Mouse (Mus musculus) intestine, embryonic 14.5 days (tissue): ENCODE measurements around the gene Smarcb1. TPM values are rescaled to one million over a fixed set of nuclear protein-coding genes. Genes with fewer than 3 reads are reported as not detected.
A peak's percentile ranks its signal among the peaks of the same experiment; 100 is the strongest.

Experiments used
- ATAC-seq: fragments of 200-750 bp; cut with Nextera tagmentation; replicated peaks from 2 replicates; pipeline ENCODE4 v1.8.0; 2017; ENCODE audit warnings: low read depth, moderate number of reproducible peaks, moderate TSS enrichment, moderate library complexity; ENCODE audit not compliant: low FRiP score, low TSS enrichment
- DNase-seq: peaks from one replicate; pipeline ENCODE4 v3.0.0-alpha.2; 2018; ENCODE audit warnings: low spot score
- H3K27ac ChIP-seq: fragments of 300-500 bp; sonication (generic); 2 replicates; pipeline ENCODE4 v1.5.1; 2014; ENCODE audit warnings: low read depth, mild to moderate bottlenecking, control low read depth
- H3K27me3 ChIP-seq: fragments of 300-500 bp; sonication (generic); replicated peaks from 2 replicates; pipeline ENCODE4 v1.6.1; 2014; ENCODE audit warnings: low read length, control low read depth; ENCODE audit not compliant: control insufficient read depth, insufficient read depth
- H3K36me3 ChIP-seq: fragments of 300-500 bp; sonication (generic); 2 replicates; pipeline ENCODE4 v1.6.1; 2014; ENCODE audit warnings: low read length, control low read depth; ENCODE audit not compliant: control insufficient read depth, insufficient read depth
- H3K4me1 ChIP-seq: fragments of 300-500 bp; sonication (generic); replicated peaks from 2 replicates; pipeline ENCODE4 v1.6.1; 2014; ENCODE audit warnings: low read length, control low read depth, mixed read lengths; ENCODE audit not compliant: control insufficient read depth, insufficient read depth
- H3K4me2 ChIP-seq: fragments of 300-500 bp; sonication (generic); 2 replicates; pipeline ENCODE4 v1.6.1; 2014; ENCODE audit warnings: low read length
- H3K4me3 ChIP-seq: fragments of 300-500 bp; sonication (generic); 2 replicates; pipeline ENCODE4 v1.5.1; 2014; ENCODE audit warnings: low read depth, low read length, control low read depth, mixed read lengths
- H3K9ac ChIP-seq: fragments of 300-500 bp; sonication (generic); 2 replicates; pipeline ENCODE4 v1.6.1; 2014; ENCODE audit warnings: mild to moderate bottlenecking, low read length
- H3K9me3 ChIP-seq: fragments of 300-500 bp; sonication (generic); 2 replicates; pipeline ENCODE4 v1.6.1; 2016; ENCODE audit warnings: low read length, control low read depth; ENCODE audit not compliant: control insufficient read depth
- WGBS: fragments of 180-500 bp; shearing (Covaris S2); extraction: QIAGEN DNeasy Blood & Tissue Kit; methylation state at CpG from one replicate; pipeline ENCODE4 v1.1.7; 2014; 5-methylcytosine and 5-hydroxymethylcytosine counted together
- polyA plus RNA-seq: library from polyadenylated mRNA; unstranded; fragments of >200 nt; fragmentation: Nextera tagmentation; extraction: Ambion mirVana; gene quantifications from 2 replicates; pipeline ENCODE4 v1.2.1, GENCODE M21; 2014

Gene Smarcb1
- polyA plus RNA-seq, 1 experiment from 2014 or later: 189 TPM

GRCm38 (mm10) chr10:75856155-75856907, 65.1 kb downstream of the Smarcb1 start:
- no peak for DNase-seq
- Histone ChIP-seq H3K9ac (no peak overlapping the region), H3K4me3 (no peak overlapping the region), H3K27ac (no peak overlapping the region), H3K27me3 (no peaks in the 10 kb centered on the region), H3K36me3 (peaks cover 20% of the 10 kb centered on the region), H3K4me2 (no peak overlapping the region), H3K4me1 (peaks cover 24% of the 10 kb centered on the region), H3K9me3 (no peaks in the 10 kb centered on the region)
- 74% methylated on average over 11 of the region's 11 CpGs for WGBS
- ATAC-seq: no peak

- no peak overlapping the region for H3K9ac ChIP-seq
- DNase-seq (no peak), ATAC-seq (no peak)
- WGBS: 88% methylated on average over 15 of the region's 15 CpGs
- H3K36me3 ChIP-seq: peaks cover 20% of the 10 kb centered on the region
- H3K4me2 ChIP-seq: no peak overlapping the region
- no peak overlapping the region for H3K4me3 ChIP-seq
- H3K27me3 ChIP-seq: no peaks in the 10 kb centered on the region
- H3K27ac ChIP-seq: no peak overlapping the region
- no peaks in the 10 kb centered on the region for H3K9me3 ChIP-seq
- peaks cover 23% of the 10 kb centered on the region for H3K4me1 ChIP-seq
These were observed 65.9 kb downstream of the Smarcb1 start for GRCm38 (mm10) chr10:75855416-75855981.

GRCm38 (mm10) chr10:75854791-75855190, 66.6 kb downstream of the Smarcb1 start:
- H3K9me3 ChIP-seq: no peaks in the 10 kb centered on the region
- H3K27me3 ChIP-seq: no peaks in the 10 kb centered on the region
- ATAC-seq (no peak), DNase-seq (no peak)
- no peak overlapping the region for H3K9ac ChIP-seq
- peaks cover 20% of the 10 kb centered on the region for H3K36me3 ChIP-seq
- WGBS: 84% methylated on average over 6 of the region's 6 CpGs
- H3K4me3 ChIP-seq: no peak overlapping the region
- H3K4me1 ChIP-seq: peaks cover 21% of the 10 kb centered on the region
- H3K4me2 ChIP-seq: no peak overlapping the region
- H3K27ac ChIP-seq: no peak overlapping the region

GRCm38 (mm10) chr10:75854096-75854495, 67.3 kb downstream of the Smarcb1 start:
- WGBS: 55% methylated on average over 5 of the region's 5 CpGs
- no peak overlapping the region for H3K4me2 ChIP-seq
- no peak overlapping the region for H3K4me3 ChIP-seq
- no peak overlapping the region for H3K9ac ChIP-seq
- peaks cover 21% of the 10 kb centered on the region for H3K4me1 ChIP-seq
- peaks cover 20% of the 10 kb centered on the region for H3K36me3 ChIP-seq
- DNase-seq (no peak), ATAC-seq (0 out of 2 replicates have a peak, but pooled peaks have one; percentile 1)
- H3K9me3 ChIP-seq: no peaks in the 10 kb centered on the region
- H3K27me3 ChIP-seq: no peaks in the 10 kb centered on the region
- H3K27ac ChIP-seq: no peak overlapping the region

GRCm38 (mm10) chr10:75853452-75853851, 68.0 kb downstream of the Smarcb1 start:
- Histone ChIP-seq H3K4me1 (peaks cover 15% of the 10 kb centered on the region), H3K27me3 (no peaks in the 10 kb centered on the region), H3K4me3 (no peak overlapping the region), H3K9me3 (no peaks in the 10 kb centered on the region), H3K27ac (no peak overlapping the region), H3K9ac (no peak overlapping the region), H3K4me2 (no peak overlapping the region), H3K36me3 (peaks cover 18% of the 10 kb centered on the region)
- DNase-seq (peak; percentile 88), ATAC-seq (0 out of 2 replicates have a peak, but pooled peaks have one; percentile 18)
- WGBS: 34% methylated on average over 10 of the region's 10 CpGs

- peaks cover 12% of the 10 kb centered on the region for H3K4me1 ChIP-seq
- H3K27me3 ChIP-seq: no peaks in the 10 kb centered on the region
- no peaks in the 10 kb centered on the region for H3K9me3 ChIP-seq
- no peak overlapping the region for H3K27ac ChIP-seq
- H3K9ac ChIP-seq: no peak overlapping the region
- DNase-seq: no peak
- H3K36me3 ChIP-seq: peaks cover 10% of the 10 kb centered on the region
- ATAC-seq: peak; percentile 47
- H3K4me2 ChIP-seq: no peak overlapping the region
- no peak overlapping the region for H3K4me3 ChIP-seq
- WGBS: 72% methylated on average over 12 of the region's 12 CpGs
These were observed 68.8 kb downstream of the Smarcb1 start for GRCm38 (mm10) chr10:75852539-75853125.

GRCm38 (mm10) chr10:75851681-75852080, 69.7 kb downstream of the Smarcb1 start:
- 37% methylated on average over 3 of the region's 3 CpGs for WGBS

GRCm38 (mm10) chr10:75851076-75851475, 70.3 kb downstream of the Smarcb1 start:
- Histone ChIP-seq H3K9ac (no peak overlapping the region), H3K4me2 (peak overlapping the region; percentile 4; the same call in 1 of the 2 replicates)
- WGBS: 12% methylated on average over 6 of the region's 6 CpGs

More at GRCm38 (mm10) chr10:75851681-75852080, 69.7 kb downstream of the Smarcb1 start:
- H3K4me2 ChIP-seq: 0 out of 2 replicates have a peak overlapping the region, but pooled peaks have one; percentile 4
- peak overlapping the region; percentile 33; the same call in 1 of the 2 replicates for H3K27ac ChIP-seq
- no peaks in the 10 kb centered on the region for H3K27me3 ChIP-seq
- 0 out of 2 replicates have a peak overlapping the region, but pooled peaks have one; percentile 13 for H3K9ac ChIP-seq
- no peak for DNase-seq
- H3K36me3 ChIP-seq: peaks cover under 1% of the 10 kb centered on the region; the same call in 1 of the 2 replicates
- no peak for ATAC-seq
- no peak overlapping the region for H3K4me3 ChIP-seq
- H3K9me3 ChIP-seq: no peaks in the 10 kb centered on the region
- H3K4me1 ChIP-seq: peaks cover 12% of the 10 kb centered on the region

More at GRCm38 (mm10) chr10:75851076-75851475, 70.3 kb downstream of the Smarcb1 start:
- Histone ChIP-seq H3K27ac (peak overlapping the region; percentile 33; the same call in 1 of the 2 replicates), H3K4me3 (no peak overlapping the region), H3K9me3 (no peaks in the 10 kb centered on the region), H3K4me1 (peaks cover 12% of the 10 kb centered on the region), H3K36me3 (no peaks in the 10 kb centered on the region), H3K27me3 (no peaks in the 10 kb centered on the region)
- DNase-seq: no peak
- ATAC-seq: no peak
